Mouse (Mus musculus): Measurements from ENCODE around the gene 4930402H24Rik. TPM values are rescaled to one million over a fixed set of nuclear protein-coding genes. Genes with fewer than 3 reads are reported as not detected.

Gene 4930402H24Rik
- polyA plus RNA-seq, 1 experiment from 2014 or later = 99.6 TPM

DNA sequence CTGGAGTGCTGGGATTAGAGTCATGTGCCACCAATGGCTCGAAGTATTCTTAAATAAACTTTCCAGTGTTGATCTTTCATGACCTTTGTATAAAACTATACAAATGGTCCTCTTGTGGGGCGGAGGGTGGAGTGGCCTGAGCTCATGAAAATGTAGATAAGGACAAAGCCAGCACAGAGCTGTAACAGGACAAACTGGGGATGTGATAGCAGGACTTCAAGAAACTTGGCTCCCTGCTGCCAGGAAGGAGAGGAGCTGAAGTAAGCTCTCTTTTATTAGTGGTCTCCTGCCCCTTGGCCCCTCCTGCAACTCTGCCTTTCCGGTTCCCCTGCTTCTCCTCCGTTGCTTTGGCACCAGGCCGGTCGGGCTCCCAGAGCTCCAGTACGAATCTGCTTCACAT is 129.6 kb downstream of the 4930402H24Rik start:
- no peaks in the 10 kb centered on the region for H3K4me1 ChIP-seq (replicated peaks; ENCODE audit: control insufficient read depth, insufficient read depth, low read length)
- no peak overlapping the region for H3K9ac ChIP-seq
- H3K27ac ChIP-seq = no peak overlapping the region
- no peak overlapping the region for H3K4me3 ChIP-seq (replicated peaks; ENCODE audit: low read length)
- H3K27me3 ChIP-seq (ENCODE audit: control insufficient read depth, insufficient read depth, low read length) = no peaks in the 10 kb centered on the region
- H3K4me2 ChIP-seq (replicated peaks) = no peak overlapping the region
- ATAC-seq (ENCODE audit: low FRiP score) (no peak), DNase-seq (ENCODE audit: low spot score) (no peak)
- WGBS = 90% methylated on average over 7 of the region's 7 CpGs
- peaks cover 98% of the 10 kb centered on the region for H3K36me3 ChIP-seq (replicated peaks; ENCODE audit: control insufficient read depth, insufficient read depth)
- H3K9me3 ChIP-seq (ENCODE audit: control insufficient read depth, low read length) = no peaks in the 10 kb centered on the region

- H3K4me2 ChIP-seq (replicated peaks) = no peak overlapping the region
- no peak for ATAC-seq (ENCODE audit: low FRiP score)
- no peaks in the 10 kb centered on the region for H3K9me3 ChIP-seq (ENCODE audit: control insufficient read depth, low read length)
- WGBS = 74% methylated on average over 2 of the region's 2 CpGs
- peaks cover 96% of the 10 kb centered on the region for H3K36me3 ChIP-seq (replicated peaks; ENCODE audit: control insufficient read depth, insufficient read depth)
- no peak overlapping the region for H3K4me3 ChIP-seq (replicated peaks; ENCODE audit: low read length)
- no peaks in the 10 kb centered on the region for H3K4me1 ChIP-seq (replicated peaks; ENCODE audit: control insufficient read depth, insufficient read depth, low read length)
- H3K27me3 ChIP-seq (ENCODE audit: control insufficient read depth, insufficient read depth, low read length) = no peaks in the 10 kb centered on the region
- DNase-seq (ENCODE audit: low spot score) = no peak
- no peak overlapping the region for H3K27ac ChIP-seq
- H3K9ac ChIP-seq = no peak overlapping the region
Measured at GRCm38 (mm10) chr2:130767483-130767882, 138.7 kb downstream of the 4930402H24Rik start.

- no peak for ATAC-seq (ENCODE audit: low FRiP score)
- H3K4me3 ChIP-seq (replicated peaks; ENCODE audit: low read length) = no peak overlapping the region
- H3K4me1 ChIP-seq (replicated peaks; ENCODE audit: control insufficient read depth, insufficient read depth, low read length) = no peaks in the 10 kb centered on the region
- H3K27ac ChIP-seq = no peak overlapping the region
- H3K36me3 ChIP-seq (replicated peaks; ENCODE audit: control insufficient read depth, insufficient read depth) = peaks cover 97% of the 10 kb centered on the region
- H3K4me2 ChIP-seq (replicated peaks) = no peak overlapping the region
- no peak overlapping the region for H3K9ac ChIP-seq
- H3K27me3 ChIP-seq (ENCODE audit: control insufficient read depth, insufficient read depth, low read length) = no peaks in the 10 kb centered on the region
- no peaks in the 10 kb centered on the region for H3K9me3 ChIP-seq (ENCODE audit: control insufficient read depth, low read length)
- WGBS = 98% methylated on average over 3 of the region's 3 CpGs
- DNase-seq (ENCODE audit: low spot score) = no peak
Measured at GRCm38 (mm10) chr2:130765396-130765795, 140.8 kb downstream of the 4930402H24Rik start.

GRCm38 (mm10) chr2:130760876-130761275 is 145.3 kb downstream of the 4930402H24Rik start:
- DNase-seq (ENCODE audit: low spot score) = no peak
- H3K4me2 ChIP-seq (replicated peaks) = no peak overlapping the region
- WGBS = 54% methylated on average over 6 of the region's 6 CpGs
- no peak for ATAC-seq (ENCODE audit: low FRiP score)
- H3K27ac ChIP-seq = no peak overlapping the region
- peaks cover 80% of the 10 kb centered on the region for H3K36me3 ChIP-seq (replicated peaks; ENCODE audit: control insufficient read depth, insufficient read depth)
- H3K9ac ChIP-seq = no peak overlapping the region
- no peaks in the 10 kb centered on the region for H3K4me1 ChIP-seq (replicated peaks; ENCODE audit: control insufficient read depth, insufficient read depth, low read length)
- H3K4me3 ChIP-seq (replicated peaks; ENCODE audit: low read length) = no peak overlapping the region
- H3K27me3 ChIP-seq (ENCODE audit: control insufficient read depth, insufficient read depth, low read length) = no peaks in the 10 kb centered on the region
- no peaks in the 10 kb centered on the region for H3K9me3 ChIP-seq (ENCODE audit: control insufficient read depth, low read length)

GRCm38 (mm10) chr2:130755061-130755607 is 151.1 kb downstream of the 4930402H24Rik start:
- Histone ChIP-seq H3K9ac (no peak overlapping the region), H3K4me3 (replicated peaks; ENCODE audit: low read length) (no peak overlapping the region), H3K9me3 (ENCODE audit: control insufficient read depth, low read length) (no peaks in the 10 kb centered on the region), H3K4me1 (replicated peaks; ENCODE audit: control insufficient read depth, insufficient read depth, low read length) (no peaks in the 10 kb centered on the region), H3K27ac (no peak overlapping the region), H3K36me3 (replicated peaks; ENCODE audit: control insufficient read depth, insufficient read depth) (peaks cover 43% of the 10 kb centered on the region), H3K27me3 (ENCODE audit: control insufficient read depth, insufficient read depth, low read length) (no peaks in the 10 kb centered on the region), H3K4me2 (replicated peaks) (no peak overlapping the region)
- DNase-seq (ENCODE audit: low spot score) = no peak
- WGBS = 63% methylated on average over 7 of the region's 7 CpGs
- ATAC-seq (ENCODE audit: low FRiP score) = no peak

- no peak for ATAC-seq (ENCODE audit: low FRiP score)
- no peaks in the 10 kb centered on the region for H3K4me1 ChIP-seq (replicated peaks; ENCODE audit: control insufficient read depth, insufficient read depth, low read length)
- no peak overlapping the region for H3K4me2 ChIP-seq (replicated peaks)
- no peak for DNase-seq (ENCODE audit: low spot score)
- no peak overlapping the region for H3K27ac ChIP-seq
- no peak overlapping the region for H3K4me3 ChIP-seq (replicated peaks; ENCODE audit: low read length)
- 86% methylated on average over 3 of the region's 3 CpGs for WGBS
- no peak overlapping the region for H3K9ac ChIP-seq
- H3K36me3 ChIP-seq (replicated peaks; ENCODE audit: control insufficient read depth, insufficient read depth) = peaks cover 45% of the 10 kb centered on the region
- H3K27me3 ChIP-seq (ENCODE audit: control insufficient read depth, insufficient read depth, low read length) = no peaks in the 10 kb centered on the region
- H3K9me3 ChIP-seq (ENCODE audit: control insufficient read depth, low read length) = no peaks in the 10 kb centered on the region
Measured at GRCm38 (mm10) chr2:130754596-130754995, 151.6 kb downstream of the 4930402H24Rik start.

DNA sequence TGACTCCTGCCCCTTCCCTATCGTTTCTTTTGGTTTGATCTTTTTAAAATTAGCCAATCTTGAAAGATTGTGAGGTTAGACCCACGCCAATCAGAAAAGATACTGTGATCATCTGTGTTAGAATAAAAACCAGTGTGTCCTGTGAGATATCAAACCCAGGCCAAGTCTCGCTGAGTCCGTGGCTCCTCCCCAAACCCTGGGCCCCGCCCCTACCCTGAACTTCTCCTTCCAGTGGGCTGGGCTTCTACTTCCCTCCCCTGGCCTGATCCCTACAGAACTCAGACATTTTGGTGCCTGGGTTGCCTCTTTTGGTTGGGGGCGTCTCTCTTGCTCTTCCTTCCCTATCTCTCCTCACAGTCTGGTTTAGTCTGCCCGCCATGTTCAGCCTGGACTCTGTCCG is 155.8 kb downstream of the 4930402H24Rik start:
- DNase-seq (ENCODE audit: low spot score) (no peak), ATAC-seq (ENCODE audit: low FRiP score) (no peak)
- Histone ChIP-seq H3K9ac (no peak overlapping the region), H3K9me3 (ENCODE audit: control insufficient read depth, low read length) (no peaks in the 10 kb centered on the region; the same call in 1 of the 2 replicates), H3K4me1 (replicated peaks; ENCODE audit: control insufficient read depth, insufficient read depth, low read length) (no peaks in the 10 kb centered on the region), H3K36me3 (replicated peaks; ENCODE audit: control insufficient read depth, insufficient read depth) (peaks cover 61% of the 10 kb centered on the region), H3K27ac (no peak overlapping the region), H3K4me3 (replicated peaks; ENCODE audit: low read length) (no peak overlapping the region), H3K27me3 (ENCODE audit: control insufficient read depth, insufficient read depth, low read length) (no peaks in the 10 kb centered on the region), H3K4me2 (replicated peaks) (no peak overlapping the region)
- 56% methylated on average over 8 of the region's 8 CpGs for WGBS

GRCm38 (mm10) chr2:130749708-130750107 is 156.5 kb downstream of the 4930402H24Rik start:
- Histone ChIP-seq H3K4me3 (replicated peaks; ENCODE audit: low read length) (no peak overlapping the region), H3K9ac (no peak overlapping the region), H3K27me3 (ENCODE audit: control insufficient read depth, insufficient read depth, low read length) (no peaks in the 10 kb centered on the region), H3K4me2 (replicated peaks) (no peak overlapping the region), H3K27ac (no peak overlapping the region), H3K9me3 (ENCODE audit: control insufficient read depth, low read length) (no peaks in the 10 kb centered on the region; the same call in 1 of the 2 replicates), H3K36me3 (replicated peaks; ENCODE audit: control insufficient read depth, insufficient read depth) (peaks cover 63% of the 10 kb centered on the region), H3K4me1 (replicated peaks; ENCODE audit: control insufficient read depth, insufficient read depth, low read length) (no peaks in the 10 kb centered on the region)
- no peak for ATAC-seq (ENCODE audit: low FRiP score)
- WGBS = 81% methylated on average over 3 of the region's 3 CpGs
- no peak for DNase-seq (ENCODE audit: low spot score)

DNA sequence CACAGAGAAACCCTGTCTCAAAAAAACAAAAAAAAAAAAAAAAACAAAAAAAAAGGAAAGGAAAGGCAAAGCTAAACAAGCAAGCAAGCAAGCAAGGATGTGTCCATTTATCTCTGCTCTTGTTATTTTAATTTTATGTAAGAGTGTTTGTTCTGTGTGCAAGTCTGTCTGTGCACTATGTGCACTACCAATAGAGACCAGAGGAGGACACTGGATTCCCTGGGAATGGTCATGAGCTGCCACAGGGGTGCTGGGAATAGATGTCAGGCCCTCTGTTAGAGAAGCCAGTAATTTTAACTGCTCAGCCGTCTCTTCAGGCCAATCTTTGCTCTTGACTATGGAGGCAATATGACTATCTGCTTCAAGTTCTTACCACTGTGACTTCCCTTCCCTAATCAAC is 162.6 kb downstream of the 4930402H24Rik start:
- ATAC-seq (ENCODE audit: low FRiP score) (no peak), DNase-seq (ENCODE audit: low spot score) (no peak)
- H3K4me1 ChIP-seq (replicated peaks; ENCODE audit: control insufficient read depth, insufficient read depth, low read length) = no peaks in the 10 kb centered on the region
- 90% methylated on average over 1 of the region's 1 CpGs for WGBS
- no peaks in the 10 kb centered on the region for H3K27me3 ChIP-seq (ENCODE audit: control insufficient read depth, insufficient read depth, low read length)
- H3K27ac ChIP-seq = no peak overlapping the region
- H3K4me3 ChIP-seq (replicated peaks; ENCODE audit: low read length) = no peak overlapping the region
- H3K36me3 ChIP-seq (replicated peaks; ENCODE audit: control insufficient read depth, insufficient read depth) = peaks cover 99% of the 10 kb centered on the region
- no peak overlapping the region for H3K9ac ChIP-seq
- peaks cover 5% of the 10 kb centered on the region; the same call in 1 of the 2 replicates for H3K9me3 ChIP-seq (ENCODE audit: control insufficient read depth, low read length)
- H3K4me2 ChIP-seq (replicated peaks) = no peak overlapping the region

DNA sequence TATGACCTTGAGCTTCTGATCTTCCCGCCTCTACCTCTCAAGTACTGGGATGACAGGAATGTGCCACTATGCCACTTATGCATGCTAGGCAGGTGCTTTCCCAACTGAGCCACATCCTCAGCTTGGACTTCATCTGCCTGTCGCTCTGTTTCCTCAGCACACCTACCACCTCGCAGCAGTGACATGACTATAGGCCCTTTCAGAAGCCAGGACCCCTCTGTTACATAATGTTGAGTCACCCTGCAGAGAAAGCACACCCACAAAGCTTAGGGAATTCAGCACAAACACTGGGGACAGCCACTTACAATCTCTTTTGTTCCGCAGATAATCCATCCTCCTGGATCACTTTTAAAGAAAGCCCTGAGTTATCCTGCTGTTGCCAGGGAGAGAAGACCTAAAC is 166.1 kb downstream of the 4930402H24Rik start:
- H3K9ac ChIP-seq = no peak overlapping the region
- H3K36me3 ChIP-seq (replicated peaks; ENCODE audit: control insufficient read depth, insufficient read depth) = peaks cover 100% of the 10 kb centered on the region
- H3K9me3 ChIP-seq (ENCODE audit: control insufficient read depth, low read length) = peaks cover 5% of the 10 kb centered on the region; the same call in 1 of the 2 replicates
- ATAC-seq (ENCODE audit: low FRiP score) = no peak
- 32% methylated on average over 4 of the region's 4 CpGs for WGBS
- H3K27me3 ChIP-seq (ENCODE audit: control insufficient read depth, insufficient read depth, low read length) = no peaks in the 10 kb centered on the region
- no peak for DNase-seq (ENCODE audit: low spot score)
- no peak overlapping the region for H3K27ac ChIP-seq
- no peak overlapping the region for H3K4me3 ChIP-seq (replicated peaks; ENCODE audit: low read length)
- H3K4me2 ChIP-seq (replicated peaks) = no peak overlapping the region
- no peaks in the 10 kb centered on the region for H3K4me1 ChIP-seq (replicated peaks; ENCODE audit: control insufficient read depth, insufficient read depth, low read length)
